In the genomic region with DNA sequence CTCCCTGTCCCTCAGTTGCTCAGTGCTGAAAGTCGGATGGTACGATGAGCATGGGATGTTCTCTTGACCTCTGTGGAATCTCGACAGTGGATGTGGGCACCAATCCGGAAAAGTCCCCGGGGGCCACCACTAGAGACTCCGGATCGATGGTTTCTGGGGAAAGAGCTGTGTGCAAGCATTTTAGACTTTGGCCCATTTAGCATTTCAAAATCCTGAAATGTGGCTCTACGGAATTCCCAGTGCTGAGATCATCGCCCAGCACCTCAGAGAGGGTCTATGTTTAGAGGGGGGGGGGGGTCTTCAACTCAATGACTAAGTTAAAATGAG, we compare ENCODE assay signal across 14 mouse cellular contexts.
DNase-seq lines count a peak whose midpoint lies in the region; ATAC-seq and TF ChIP-seq lines count a peak whose summit lies in the region.
"Had no signal": no experiment of that assay in that cellular context is flagged by ENCODE, and none has a peak within 500 bp of the region (broad histone marks: within the 10 kb centered on the region; RNA-seq: fewer than 3 reads in every experiment).

No protein-coding gene starts in this region.

- H3K4me1 ChIP-seq in heart, embryonic 12.5 days (replicated peaks), result peaks cover 36% of the 10 kb centered on the region
- H3K4me1 ChIP-seq in liver, adult 2 months (ENCODE audit: control insufficient read depth, insufficient read depth, low read length), result peaks cover 16% of the 10 kb centered on the region
- no peaks in the 10 kb centered on the region; the same call in 1 of the 2 replicates for H3K4me1 ChIP-seq in liver, embryonic 11.5 days (replicated peaks; ENCODE audit: control insufficient read depth, insufficient read depth, low read length)
- peaks cover 10% of the 10 kb centered on the region for H3K4me1 ChIP-seq in intestine, postnatal 0 days (replicated peaks; ENCODE audit: control insufficient read depth, insufficient read depth, low read length)
- peaks cover 15% of the 10 kb centered on the region; the same call in 1 of the 2 replicates for H3K4me1 ChIP-seq in small intestine, adult 2 months (ENCODE audit: control insufficient read depth, insufficient read depth, insufficient read length, low read length)
- H3K4me1 ChIP-seq: forebrain, embryonic 12.5 days had no signal

- no peak overlapping the region for H3K27ac ChIP-seq in heart, embryonic 12.5 days (ENCODE audit: poor library complexity, severe bottlenecking)
- H3K27ac ChIP-seq in liver, adult 2 months (replicated peaks; ENCODE audit: insufficient read depth, low read depth, low read length), result peak overlapping the region; percentile 99
- H3K27ac ChIP-seq in liver, embryonic 11.5 days (ENCODE audit: low read depth, low read length), result no peak overlapping the region
- H3K27ac ChIP-seq in intestine, postnatal 0 days (ENCODE audit: low read depth, low read length), result 0 out of 2 replicates have a peak overlapping the region, but pooled peaks have one; percentile 77
- H3K27ac ChIP-seq in small intestine, adult 2 months (ENCODE audit: insufficient read depth, low read depth, low read length), result peak overlapping the region; percentile 71
- H3K27ac ChIP-seq: forebrain, embryonic 12.5 days; left cerebral cortex, adult 2 months; neural tube, embryonic 13.5 days had no signal

- H3K9ac ChIP-seq in heart, embryonic 12.5 days, result 0 out of 2 replicates have a peak overlapping the region, but pooled peaks have one; percentile 5
- H3K9ac ChIP-seq in liver, adult 2 months (ENCODE audit: low read depth, low read length), result peak overlapping the region; percentile 76
- H3K9ac ChIP-seq in liver, embryonic 11.5 days (ENCODE audit: low read depth, low read length), result no peak overlapping the region
- H3K9ac ChIP-seq in intestine, postnatal 0 days (ENCODE audit: low read depth, low read length), result 0 out of 2 replicates have a peak overlapping the region, but pooled peaks have one; percentile 2
- H3K9ac ChIP-seq: forebrain, embryonic 12.5 days; hindbrain, embryonic 12.5 days; neural tube, embryonic 13.5 days had no signal

- H3K36me3 ChIP-seq in heart, embryonic 12.5 days, result no peaks in the 10 kb centered on the region
- no peaks in the 10 kb centered on the region for H3K36me3 ChIP-seq in liver, adult 2 months (ENCODE audit: control insufficient read depth, insufficient read depth, low read length)
- no peaks in the 10 kb centered on the region for H3K36me3 ChIP-seq in liver, embryonic 11.5 days (ENCODE audit: control insufficient read depth, insufficient read depth, low read length)
- no peaks in the 10 kb centered on the region for H3K36me3 ChIP-seq in intestine, postnatal 0 days (ENCODE audit: control insufficient read depth, insufficient read depth)
- H3K36me3 ChIP-seq in small intestine, adult 2 months (ENCODE audit: control insufficient read depth, insufficient read depth, low read length), result no peaks in the 10 kb centered on the region
- H3K36me3 ChIP-seq: forebrain, embryonic 12.5 days; hindbrain, embryonic 12.5 days; neural tube, embryonic 13.5 days had no signal

- no peak for TF ChIP-seq CTCF in liver, adult 2 months (IDR thresholded peaks at IDR 0.05; ENCODE audit: low read depth, low read length)
- no peak for TF ChIP-seq CTCF in intestine, postnatal 0 days (IDR thresholded peaks at IDR 0.05; ENCODE audit: low read depth)
- no peak for TF ChIP-seq CTCF in small intestine, adult 2 months (IDR thresholded peaks at IDR 0.05; ENCODE audit: extremely low read depth, insufficient read length, insufficient replicate concordance, low read depth, low read length)

- no peak overlapping the region for H3K4me3 ChIP-seq in heart, embryonic 12.5 days
- peak overlapping the region; percentile 18 for H3K4me3 ChIP-seq in liver, adult 2 months (ENCODE audit: insufficient read depth, low read depth, low read length)
- H3K4me3 ChIP-seq in liver, embryonic 11.5 days (ENCODE audit: low read depth, low read length), result no peak overlapping the region
- H3K4me3 ChIP-seq in intestine, postnatal 0 days (ENCODE audit: low read depth, low read length), result no peak overlapping the region
- no peak overlapping the region for H3K4me3 ChIP-seq in small intestine, adult 2 months (ENCODE audit: low read depth, low read length)
- H3K4me3 ChIP-seq: forebrain, embryonic 12.5 days; hindbrain, embryonic 12.5 days; left cerebral cortex, adult 2 months; neural tube, embryonic 13.5 days had no signal

- H3K27me3 ChIP-seq in heart, embryonic 12.5 days (replicated peaks), result no peaks in the 10 kb centered on the region
- no peaks in the 10 kb centered on the region for H3K27me3 ChIP-seq in liver, adult 2 months (ENCODE audit: control insufficient read depth, insufficient read depth, low read length)
- H3K27me3 ChIP-seq in liver, embryonic 11.5 days (replicated peaks; ENCODE audit: control insufficient read depth, insufficient read depth, low read length), result no peaks in the 10 kb centered on the region
- no peaks in the 10 kb centered on the region for H3K27me3 ChIP-seq in intestine, postnatal 0 days (replicated peaks; ENCODE audit: control insufficient read depth, insufficient read depth, low read length)
- no peaks in the 10 kb centered on the region for H3K27me3 ChIP-seq in small intestine, adult 2 months (ENCODE audit: control insufficient read depth, insufficient read depth, low read length)
- H3K27me3 ChIP-seq: forebrain, embryonic 12.5 days; hindbrain, embryonic 12.5 days; neural tube, embryonic 13.5 days had no signal

- no peak overlapping the region for H3K4me2 ChIP-seq in heart, embryonic 12.5 days
- no peak overlapping the region for H3K4me2 ChIP-seq in liver, embryonic 11.5 days
- H3K4me2 ChIP-seq in intestine, postnatal 0 days (replicated peaks; ENCODE audit: low read depth), result no peak overlapping the region
- H3K4me2 ChIP-seq: forebrain, embryonic 12.5 days; hindbrain, embryonic 12.5 days; neural tube, embryonic 13.5 days had no signal

- H3K79me2 ChIP-seq in liver, adult 2 months (ENCODE audit: control insufficient read depth, insufficient read depth, low read length), result no peaks in the 10 kb centered on the region

- no peak for DNase-seq in heart, adult 18-20 months
- DNase-seq in liver, adult 2 months (ENCODE audit: extremely low read depth, low read depth, low spot score), result peak; percentile 89
- DNase-seq in liver, embryonic 11.5 days (ENCODE audit: low spot score), result no peak
- no peak for DNase-seq in natural killer cell, adult 2 months (ENCODE audit: low spot score in 2 of 2)
- DNase-seq: cerebellum, adult 9-10 months; lung, postnatal 14 days had no signal

- ATAC-seq in heart, embryonic 12.5 days (ENCODE audit: insufficient number of reproducible peaks, low FRiP score), result no peak
- ATAC-seq in liver, embryonic 11.5 days (replicated peaks; ENCODE audit: low FRiP score), result no peak
- 0 out of 2 replicates have a peak, but pooled peaks have one; percentile 3 for ATAC-seq in intestine, postnatal 0 days
- ATAC-seq: inflammation-experienced regulatory T-cells, adult 6 months had no signal

- TF ChIP-seq POLR2A in liver, adult 2 months (IDR thresholded peaks at IDR 0.05; ENCODE audit: extremely low read depth, insufficient read depth, low read length), result no peak
- TF ChIP-seq POLR2A in small intestine, adult 2 months (IDR thresholded peaks at IDR 0.05; ENCODE audit: low read depth, low read length), result no peak

- H3K9me3 ChIP-seq in heart, embryonic 12.5 days (replicated peaks), result 0 out of 2 replicates have a peak, but pooled peaks cover 2% of the 10 kb centered on the region
- H3K9me3 ChIP-seq in liver, embryonic 11.5 days (ENCODE audit: control insufficient read depth, low read length), result no peaks in the 10 kb centered on the region
- H3K9me3 ChIP-seq in intestine, postnatal 0 days (ENCODE audit: control insufficient read depth), result no peaks in the 10 kb centered on the region
- H3K9me3 ChIP-seq: forebrain, embryonic 12.5 days; neural tube, embryonic 13.5 days had no signal

- WGBS in heart, embryonic 12.5 days, result 78% methylated on average over 9 of the region's 9 CpGs
- WGBS in liver, adult 2 months, result 25% methylated on average over 9 of the region's 9 CpGs
- 77% methylated on average over 9 of the region's 9 CpGs for whole genome bisulfite sequencing in liver, embryonic 11.5 days
- 65% methylated on average over 9 of the region's 9 CpGs for WGBS in intestine, postnatal 0 days
- WGBS in small intestine, adult 2 months, result 62% methylated on average over 9 of the region's 9 CpGs

Comparison
In these comparisons a context has a peak if more than half of its experiments do, and no peak if none do; other contexts are left out.
1. H3K27ac ChIP-seq: peak in liver, adult 2 months (single experiment), intestine, postnatal 0 days (single experiment) and small intestine, adult 2 months (single experiment); none in heart, embryonic 12.5 days (single experiment) and liver, embryonic 11.5 days (single experiment).